In genomic region chr6:28791183-28791582, GRCm38 (mm10) we compare ENCODE assay signal across 18 mouse cellular contexts. TPM values are rescaled to one million over a fixed set of nuclear protein-coding genes. Genes with fewer than 3 reads are reported as not detected.
DNase-seq lines count a peak whose midpoint lies in the region; ATAC-seq and TF ChIP-seq lines count a peak whose summit lies in the region.
"Had no signal": no experiment of that assay in that cellular context is flagged by ENCODE, and none has a peak within 500 bp of the region (broad histone marks: within the 10 kb centered on the region; RNA-seq: fewer than 3 reads in every experiment).

No protein-coding gene starts in this region.

- H3K4me2 ChIP-seq in heart, embryonic 14.5 days (ENCODE audit: low read length) = no peak overlapping the region
- H3K4me2 ChIP-seq in lung, embryonic 14.5 days = no peak overlapping the region
- H3K4me2 ChIP-seq: embryonic facial prominence, embryonic 13.5 days had no signal

- no peak overlapping the region for H3K9ac ChIP-seq in heart, embryonic 14.5 days (ENCODE audit: low read length)
- H3K9ac ChIP-seq in lung, embryonic 14.5 days = no peak overlapping the region
- H3K9ac ChIP-seq: embryonic facial prominence, embryonic 13.5 days had no signal

- peaks cover 13 to 33% of the 10 kb centered on the region in 2 experiments for H3K4me1 ChIP-seq in heart, embryonic 14.5 days (ENCODE audit: control insufficient read depth in 2 of 2, insufficient read depth in 2 of 2, low read length in 2 of 2)
- H3K4me1 ChIP-seq in lung, embryonic 14.5 days (ENCODE audit: insufficient read depth) = no peaks in the 10 kb centered on the region

- WGBS in heart, embryonic 14.5 days = 48% methylated on average over 3 of the region's 3 CpGs
- WGBS in lung, embryonic 14.5 days = 58% methylated on average over 3 of the region's 3 CpGs

- peaks cover 4% of the 10 kb centered on the region for H3K36me3 ChIP-seq in heart, embryonic 14.5 days (ENCODE audit: control insufficient read depth, insufficient read depth, low read length)
- H3K36me3 ChIP-seq in lung, embryonic 14.5 days (ENCODE audit: insufficient read depth) = peaks cover 4% of the 10 kb centered on the region; the same call in 1 of the 2 replicates

- H3K9me3 ChIP-seq in heart, embryonic 14.5 days (ENCODE audit: control insufficient read depth, low read length) = no peaks in the 10 kb centered on the region
- H3K9me3 ChIP-seq in lung, embryonic 14.5 days (ENCODE audit: low read depth, low read length) = no peaks in the 10 kb centered on the region
- H3K9me3 ChIP-seq: embryonic facial prominence, embryonic 13.5 days had no signal

- no peaks in the 10 kb centered on the region for H3K27me3 ChIP-seq in heart, embryonic 14.5 days (ENCODE audit: control insufficient read depth, insufficient read depth, low read length)
- H3K27me3 ChIP-seq in lung, embryonic 14.5 days (ENCODE audit: insufficient read depth, low read length) = no peaks in the 10 kb centered on the region
- H3K27me3 ChIP-seq: CH12.LX; embryonic facial prominence, embryonic 13.5 days had no signal

- peak overlapping the region; percentile 46 to 77; a peak in 3 of 4 replicates for H3K27ac ChIP-seq in heart, embryonic 14.5 days (replicated peaks in 1 of 2; ENCODE audit: control insufficient read depth in 1 of 2, insufficient read depth in 1 of 2, low read depth in 2 of 2, low read length in 2 of 2)
- H3K27ac ChIP-seq in lung, embryonic 14.5 days (ENCODE audit: low read depth) = no peak overlapping the region
- H3K27ac ChIP-seq: embryonic facial prominence, embryonic 13.5 days; gastrocnemius, adult 2 months had no signal

- TF ChIP-seq CTCF in lung, embryonic 14.5 days (IDR thresholded peaks at IDR 0.05; ENCODE audit: low read depth) = no peak

- ATAC-seq in heart, embryonic 14.5 days (ENCODE audit: insufficient number of reproducible peaks, insufficient read depth, low FRiP score, low read depth) = peak; percentile 14; the same call in 1 of the 2 replicates
- no peak for ATAC-seq in lung, embryonic 14.5 days (ENCODE audit: insufficient read depth)

- DNase-seq in adrenal gland, postnatal 14 days = peak; percentile 18
- no peak for DNase-seq in adrenal gland, adult 2 months
- no peak for DNase-seq in heart, adult 8-10 months (ENCODE audit: low spot score)
- peak; percentile 25 for DNase-seq in lung, embryonic 14.5 days
- no peak for DNase-seq in lung, adult 18-20 months
- peak; percentile 48 for DNase-seq in Muller cell, postnatal 12 days (ENCODE audit: inconsistent ontology term)
- DNase-seq in ovary, postnatal 10 days (ENCODE audit: low spot score) = no peak
- DNase-seq: adrenal gland, postnatal 10 days; cerebellum, adult 2 months; gastrocnemius, adult 2 months; kidney, adult 8-10 months; kidney, postnatal 25 days; layer of hippocampus, adult 9-11 months had no signal

- no peak overlapping the region for H3K4me3 ChIP-seq in heart, embryonic 14.5 days (ENCODE audit: control insufficient read depth in 1 of 2, insufficient read depth in 1 of 2, low read depth in 1 of 2, low read length in 2 of 2)
- H3K4me3 ChIP-seq in lung, embryonic 14.5 days (ENCODE audit: low read depth, low read length) = no peak overlapping the region
- H3K4me3 ChIP-seq: embryonic facial prominence, embryonic 13.5 days; gastrocnemius, adult 2 months had no signal

RNA-seq across cellular contexts. Expression of gene Lrrc4, which starts 40.4 kb away (rescaled TPM):
- 6.0 and 6.7 TPM in 2 replicates for total RNA-seq in adrenal gland, postnatal 14 days (2021)
- 1 to 10 TPM; 5.6 to 8.1 TPM for total RNA-seq in adrenal gland, adult 2 months (2021)
- 3.6 and 6.1 TPM in 2 replicates for polyA plus RNA-seq in adrenal gland, adult 2 months (2012; rRNA removed)
- polyA plus RNA-seq in heart, embryonic 14.5 days (2014; fragmentation: Nextera tagmentation; extraction: Ambion mirVana) = 0.45 and 0.82 TPM in 2 replicates
- under 1 TPM; 0.62 to 0.98 (median 0.76) TPM for total RNA-seq in heart, adult 8-10 months (2022)
- 0.47 and 0.63 TPM in 2 replicates for polyA plus RNA-seq in lung, embryonic 14.5 days (2014; fragmentation: Nextera tagmentation; extraction: Ambion mirVana)
- total RNA-seq: hematopoietic stem cell, adult 5-6 weeks; megakaryocyte progenitor cell, adult 5-6 weeks had no signal

Comparison
In these comparisons a context has a peak if more than half of its experiments do, and no peak if none do; other contexts are left out.
1. DNase-seq: peak in adrenal gland, postnatal 14 days (single experiment), lung, embryonic 14.5 days (single experiment) and Muller cell, postnatal 12 days (single experiment); none in adrenal gland, adult 2 months (single experiment), heart, adult 8-10 months (single experiment), lung, adult 18-20 months (0 of 2) and ovary, postnatal 10 days (single experiment).